Mouse (Mus musculus) liver, embryonic 14.5 days (tissue): Measurements from ENCODE around the gene Tns3. TPM values are rescaled to one million over a fixed set of nuclear protein-coding genes. Genes with fewer than 3 reads are reported as not detected.

Experiments
- ATAC-seq: fragments of 200-750 bp; cut with Nextera tagmentation; 2 replicates; pipeline ENCODE4 v1.8.0; 2017; ENCODE audit warnings: moderate number of reproducible peaks, mild to moderate bottlenecking, moderate library complexity; ENCODE audit not compliant: insufficient read depth
- DNase-seq, 3 experiments: peaks; one replicate each; pipeline ENCODE4 v3.0.0-alpha.2; 2012 to 2013; ENCODE audit warnings: low read depth in 3 of 3, low spot score in 3 of 3
- H3K27ac ChIP-seq: fragments of 300-500 bp; sonication (generic); 2 replicates; pipeline ENCODE4 v1.5.1; 2014; ENCODE audit warnings: moderate library complexity, mild to moderate bottlenecking, control low read depth, inconsistent platforms
- H3K27me3 ChIP-seq: fragments of 300-500 bp; sonication (generic); 2 replicates; pipeline ENCODE4 v1.6.1; 2014; ENCODE audit warnings: mild to moderate bottlenecking, low read length, moderate library complexity; ENCODE audit not compliant: control insufficient read depth, insufficient read depth
- H3K36me3 ChIP-seq: fragments of 300-500 bp; sonication (generic); replicated peaks from 2 replicates; pipeline ENCODE4 v1.6.1; 2014; ENCODE audit warnings: low read depth; ENCODE audit not compliant: control insufficient read depth, insufficient read depth
- H3K4me1 ChIP-seq, 2 experiments: fragments of 200-500 bp in 1 of 2; fragments of 300-500 bp in 1 of 2; sonication (generic) in 1 of 2; replicated peaks; 2 replicates each; pipeline ENCODE4 v1.6.1; 2012 to 2014; ENCODE audit warnings: antibody characterized with exemption in 1 of 2, inconsistent platforms in 1 of 2, low read length in 1 of 2; ENCODE audit not compliant: control insufficient read depth in 2 of 2, insufficient read depth in 2 of 2
- H3K4me2 ChIP-seq: fragments of 300-500 bp; sonication (generic); 2 replicates; pipeline ENCODE4 v1.6.1; 2014; ENCODE audit warnings: low read depth, mild to moderate bottlenecking, control low read depth, moderate library complexity
- H3K4me3 ChIP-seq, 2 experiments: fragments of 200-500 bp in 1 of 2; fragments of 300-500 bp in 1 of 2; sonication (generic) in 1 of 2; 2 replicates each; pipeline ENCODE4 v1.5.1; 2012 to 2014; ENCODE audit warnings: low read depth in 2 of 2, low read length in 2 of 2, mild to moderate bottlenecking in 2 of 2, control low read depth in 1 of 2, inconsistent platforms in 1 of 2, moderate library complexity in 1 of 2; ENCODE audit not compliant: insufficient read depth in 1 of 2
- H3K9ac ChIP-seq: fragments of 300-500 bp; sonication (generic); replicated peaks from 2 replicates; pipeline ENCODE4 v1.6.1; 2014; ENCODE audit warnings: mild to moderate bottlenecking, control low read depth, moderate library complexity
- H3K9me3 ChIP-seq: fragments of 300-500 bp; sonication (generic); 2 replicates; pipeline ENCODE4 v1.6.1; 2016; ENCODE audit warnings: low read length, mixed read lengths; ENCODE audit not compliant: control insufficient read depth
- CTCF ChIP-seq: IDR thresholded peaks from 2 replicates; pipeline ENCODE4 v1.5.1; 2016; ENCODE audit warnings: antibody characterized with exemption, low read depth, control low read depth
- EP300 ChIP-seq: IDR thresholded peaks from 2 replicates; pipeline ENCODE4 v1.6.1; 2016; ENCODE audit warnings: antibody characterized with exemption, low read depth
- whole genome bisulfite sequencing: fragments of 180-500 bp; shearing (Covaris S2); extraction: QIAGEN DNeasy Blood & Tissue Kit; methylation state at CpG from one replicate; pipeline ENCODE4 v1.1.7; 2014; ENCODE audit not compliant: insufficient replicate concordance; 5-methylcytosine and 5-hydroxymethylcytosine counted together
- polyA plus RNA-seq, 2 experiments: library from polyadenylated mRNA; depleted of rRNA in 1 of 2; stranded (reverse) in 1 of 2; unstranded in 1 of 2; fragments of >200 nt; fragmentation: Nextera tagmentation in 1 of 2; extraction: Ambion mirVana in 1 of 2; gene quantifications; 2 replicates each; pipeline versions ENCODE4 v1.2.1 to v1.2.3; 2012 to 2014

Tns3 gene
- polyA plus RNA-seq, 2 experiments: 2.0 to 3.0 TPM

- no peak for TF ChIP-seq EP300
- TF ChIP-seq CTCF: no peak
These were observed 68.7 kb downstream of the Tns3 start for GRCm38 (mm10) chr11:8595642-8596041.

DNA sequence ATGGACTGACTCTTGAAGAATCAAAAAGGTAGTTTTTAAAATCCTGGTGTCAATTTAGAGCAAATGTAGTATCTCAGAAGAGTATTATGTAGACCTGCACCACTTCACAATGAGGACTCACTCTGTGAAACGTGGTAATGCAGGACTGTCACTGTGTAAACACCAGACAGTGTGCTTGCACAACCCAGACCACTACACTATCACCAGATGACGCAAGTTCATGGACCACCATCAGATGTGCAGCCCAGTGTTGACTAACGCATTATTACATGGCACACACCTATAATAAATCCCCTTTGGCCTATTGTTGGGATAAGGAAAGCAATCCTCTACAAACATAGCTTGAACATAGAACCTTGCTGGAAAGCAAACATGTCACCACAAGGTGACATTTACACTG is 71.2 kb downstream of the Tns3 start:
- TF ChIP-seq EP300 (no peak), CTCF (no peak)
- 44% methylated on average over 3 of the region's 3 CpGs for WGBS
- no peaks in the 10 kb centered on the region for H3K9me3 ChIP-seq
- DNase-seq: no peak
- no peak overlapping the region for H3K4me2 ChIP-seq
- H3K27ac ChIP-seq: no peak overlapping the region
- no peak overlapping the region for H3K9ac ChIP-seq
- no peaks in the 10 kb centered on the region for H3K27me3 ChIP-seq
- no peaks in the 10 kb centered on the region for H3K36me3 ChIP-seq
- no peak overlapping the region for H3K4me3 ChIP-seq
- ATAC-seq: peak; percentile 38; the same call in 1 of the 2 replicates
- H3K4me1 ChIP-seq: peaks cover 0 to 6% of the 10 kb centered on the region in 2 experiments; a peak in 2 of 4 replicates

More at GRCm38 (mm10) chr11:8595642-8596041, 68.7 kb downstream of the Tns3 start:
- Histone ChIP-seq H3K9ac (no peak overlapping the region), H3K36me3 (no peaks in the 10 kb centered on the region), H3K9me3 (no peaks in the 10 kb centered on the region), H3K27me3 (no peaks in the 10 kb centered on the region), H3K4me2 (no peak overlapping the region), H3K4me3 (no peak overlapping the region), H3K27ac (no peak overlapping the region), H3K4me1 (no peaks in the 10 kb centered on the region; a peak in 1 of 4 replicates)
- ATAC-seq (no peak), DNase-seq (no peak)
- 72% methylated on average over 5 of the region's 5 CpGs for WGBS

GRCm38 (mm10) chr11:8591271-8591670 is 73.1 kb downstream of the Tns3 start:
- Histone ChIP-seq H3K4me1 (peaks cover 0 to 8% of the 10 kb centered on the region in 2 experiments; a peak in 2 of 4 replicates), H3K36me3 (no peaks in the 10 kb centered on the region), H3K27ac (no peak overlapping the region), H3K4me3 (no peak overlapping the region), H3K9me3 (no peaks in the 10 kb centered on the region), H3K4me2 (no peak overlapping the region), H3K9ac (no peak overlapping the region), H3K27me3 (no peaks in the 10 kb centered on the region)
- TF ChIP-seq CTCF: no peak
- TF ChIP-seq EP300: no peak
- ATAC-seq: no peak
- no peak for DNase-seq
- 49% methylated on average over 5 of the region's 5 CpGs for WGBS

- 22% methylated on average over 9 of the region's 9 CpGs for WGBS
- Histone ChIP-seq H3K9me3 (no peaks in the 10 kb centered on the region), H3K27ac (no peak overlapping the region), H3K4me1 (peaks cover 0 to 8% of the 10 kb centered on the region in 2 experiments; a peak in 2 of 4 replicates), H3K36me3 (no peaks in the 10 kb centered on the region), H3K9ac (no peak overlapping the region), H3K4me3 (no peak overlapping the region), H3K27me3 (no peaks in the 10 kb centered on the region), H3K4me2 (no peak overlapping the region)
- DNase-seq (peak; percentile 9 to 30 (median 10)), ATAC-seq (peak; percentile 42; the same call in 1 of the 2 replicates)
- TF ChIP-seq CTCF (no peak), EP300 (no peak)
These were observed 75.0 kb downstream of the Tns3 start for GRCm38 (mm10) chr11:8589226-8589905.

GRCm38 (mm10) chr11:8587941-8588340 is 76.4 kb downstream of the Tns3 start:
- no peak for ATAC-seq
- Histone ChIP-seq H3K27me3 (no peaks in the 10 kb centered on the region), H3K4me3 (no peak overlapping the region), H3K4me2 (no peak overlapping the region), H3K9ac (no peak overlapping the region), H3K4me1 (peaks cover 0 to 11% of the 10 kb centered on the region in 2 experiments; a peak in 2 of 4 replicates), H3K9me3 (no peaks in the 10 kb centered on the region), H3K27ac (no peak overlapping the region), H3K36me3 (no peaks in the 10 kb centered on the region)
- WGBS: 67% methylated on average over 3 of the region's 3 CpGs
- DNase-seq: no peak
- TF ChIP-seq CTCF (no peak), EP300 (no peak)
